ENCODE assay signal across 11 mouse cellular contexts in genomic region chr12:32533641-32534040, GRCm38 (mm10).
A peak's percentile ranks its signal among the peaks of the same experiment; 100 is the strongest.
DNase-seq lines count a peak whose midpoint lies in the region.
"Had no signal": no experiment of that assay in that cellular context is flagged by ENCODE, and none has a peak within 500 bp of the region (broad histone marks: within the 10 kb centered on the region; RNA-seq: fewer than 3 reads in every experiment).

No protein-coding gene starts in this region.

- peak; percentile 15 to 27 for DNase-seq in heart, adult 18-20 months
- no peak for DNase-seq in heart, postnatal 25 days (ENCODE audit: low spot score)
- DNase-seq in adrenal gland, adult 2 months = peak; percentile 63
- DNase-seq in kidney, adult 9 months = peak; percentile 33
- peak; percentile 35 for DNase-seq in lung, postnatal 10 days
- DNase-seq in layer of hippocampus, postnatal 25 days (ENCODE audit: extremely low spot score in 1 of 2, low spot score in 1 of 2) = no peak
- no peak for DNase-seq in left cerebral cortex, postnatal 14 days (ENCODE audit: low spot score in 2 of 2)
- DNase-seq in spleen, postnatal 4 days (ENCODE audit: low spot score in 2 of 2) = no peak
- DNase-seq: cerebellum, postnatal 10 days; gastrocnemius, postnatal 14 days; layer of hippocampus, adult 9-11 months had no signal

- intact Hi-C loops in heart, postnatal 25 days (cut with DNase I) = no loop called here
- intact Hi-C loops in left cerebral cortex, postnatal 14 days (cut with DNase I) = no loop called here

Comparison
In these comparisons a context has a peak if more than half of its experiments do, and no peak if none do; other contexts are left out.
1. DNase-seq: peak in heart, adult 18-20 months (2 of 2), adrenal gland, adult 2 months (single experiment), kidney, adult 9 months (single experiment) and lung, postnatal 10 days (single experiment); none in heart, postnatal 25 days (single experiment), layer of hippocampus, postnatal 25 days (0 of 2), left cerebral cortex, postnatal 14 days (0 of 2) and spleen, postnatal 4 days (0 of 2).